Mouse (Mus musculus) spleen, adult 18-20 months (tissue): ENCODE results near the gene Tfap2e.

Source experiments
- DNase-seq, 2 experiments: peaks; one replicate each; pipeline ENCODE4 v3.0.0; 2022; ENCODE audit warnings: mixed read lengths in 2 of 2

Gene Tfap2e

DNA sequence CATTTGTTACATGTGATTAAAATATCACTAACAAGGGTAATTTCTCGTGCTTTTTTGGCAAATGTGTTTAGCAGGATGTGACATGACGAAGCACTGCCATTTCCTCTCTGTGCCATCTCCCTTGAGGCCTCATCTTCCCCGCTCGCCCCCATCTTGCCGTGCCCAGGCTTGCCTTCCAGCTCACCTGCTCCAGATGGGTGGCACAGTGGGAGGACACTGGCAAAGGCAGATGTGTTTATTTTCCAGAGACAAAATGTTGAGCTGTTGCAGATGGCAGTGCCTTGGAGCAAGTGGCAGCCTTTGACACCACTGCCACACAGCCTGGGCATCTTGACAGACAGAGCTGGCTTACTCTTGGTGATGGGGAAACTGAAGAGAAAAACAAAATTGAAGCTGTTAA lies 43.0 kb downstream of the Tfap2e start:
- no peak for DNase-seq

DNA sequence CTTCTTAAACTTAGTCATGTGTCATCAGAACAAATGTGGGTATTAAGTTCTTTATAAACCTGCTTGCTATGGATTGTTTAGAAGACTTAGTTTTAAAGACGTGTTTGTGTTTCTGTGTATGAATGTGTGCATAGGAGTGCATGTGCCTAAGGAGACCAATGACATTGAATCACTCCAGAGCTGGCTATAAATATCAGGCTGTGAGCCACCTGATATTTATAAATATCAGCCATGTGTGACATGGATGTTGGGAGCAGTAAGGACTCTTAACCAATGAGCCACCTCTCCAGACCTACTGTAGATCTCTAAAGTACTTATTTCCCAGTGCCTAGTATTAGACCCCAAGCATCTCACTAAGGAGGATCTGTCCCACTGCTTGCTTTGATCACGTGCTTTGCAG lies 46.6 kb downstream of the Tfap2e start:
- DNase-seq: no peak

DNA sequence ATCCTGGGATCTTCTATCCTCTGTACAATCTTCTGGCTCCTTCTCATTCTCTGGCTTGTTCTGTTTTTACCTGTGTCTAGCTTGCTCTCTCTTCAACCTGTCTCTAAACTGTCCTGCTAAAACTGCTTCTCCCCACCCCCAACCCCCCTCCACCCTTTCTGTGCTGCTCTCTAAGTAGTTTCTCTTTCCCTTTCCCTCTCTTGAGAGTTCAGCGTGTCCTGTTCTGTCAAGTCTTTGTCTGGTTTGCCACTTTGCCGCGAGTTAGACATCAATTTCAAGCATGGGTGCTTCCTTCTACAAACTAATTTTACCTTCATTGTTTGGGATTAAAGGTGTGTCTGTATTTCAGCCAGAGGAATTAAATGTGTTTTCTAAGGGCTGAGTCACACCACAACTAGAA lies 53.0 kb downstream of the Tfap2e start:
- DNase-seq: no peak

DNA sequence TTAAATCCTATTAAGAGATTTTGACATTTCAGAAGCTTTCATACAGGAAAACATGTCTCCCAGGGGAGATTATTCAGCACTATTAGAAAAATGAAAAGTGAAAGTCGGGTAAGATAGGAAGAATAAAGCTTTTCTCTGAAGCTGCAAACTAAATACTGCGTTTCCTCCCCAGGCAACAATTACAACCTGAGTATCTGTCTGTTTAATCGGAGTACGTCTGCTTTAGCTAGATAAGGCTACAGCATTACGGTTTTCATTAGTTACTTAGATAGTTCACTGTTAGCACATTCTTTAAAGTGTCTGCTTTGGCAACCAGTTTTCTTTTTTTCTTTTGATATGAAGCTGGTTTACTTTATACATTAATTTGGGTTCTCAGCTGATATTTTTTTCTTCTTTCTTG lies 53.7 kb downstream of the Tfap2e start:
- DNase-seq: no peak

DNA sequence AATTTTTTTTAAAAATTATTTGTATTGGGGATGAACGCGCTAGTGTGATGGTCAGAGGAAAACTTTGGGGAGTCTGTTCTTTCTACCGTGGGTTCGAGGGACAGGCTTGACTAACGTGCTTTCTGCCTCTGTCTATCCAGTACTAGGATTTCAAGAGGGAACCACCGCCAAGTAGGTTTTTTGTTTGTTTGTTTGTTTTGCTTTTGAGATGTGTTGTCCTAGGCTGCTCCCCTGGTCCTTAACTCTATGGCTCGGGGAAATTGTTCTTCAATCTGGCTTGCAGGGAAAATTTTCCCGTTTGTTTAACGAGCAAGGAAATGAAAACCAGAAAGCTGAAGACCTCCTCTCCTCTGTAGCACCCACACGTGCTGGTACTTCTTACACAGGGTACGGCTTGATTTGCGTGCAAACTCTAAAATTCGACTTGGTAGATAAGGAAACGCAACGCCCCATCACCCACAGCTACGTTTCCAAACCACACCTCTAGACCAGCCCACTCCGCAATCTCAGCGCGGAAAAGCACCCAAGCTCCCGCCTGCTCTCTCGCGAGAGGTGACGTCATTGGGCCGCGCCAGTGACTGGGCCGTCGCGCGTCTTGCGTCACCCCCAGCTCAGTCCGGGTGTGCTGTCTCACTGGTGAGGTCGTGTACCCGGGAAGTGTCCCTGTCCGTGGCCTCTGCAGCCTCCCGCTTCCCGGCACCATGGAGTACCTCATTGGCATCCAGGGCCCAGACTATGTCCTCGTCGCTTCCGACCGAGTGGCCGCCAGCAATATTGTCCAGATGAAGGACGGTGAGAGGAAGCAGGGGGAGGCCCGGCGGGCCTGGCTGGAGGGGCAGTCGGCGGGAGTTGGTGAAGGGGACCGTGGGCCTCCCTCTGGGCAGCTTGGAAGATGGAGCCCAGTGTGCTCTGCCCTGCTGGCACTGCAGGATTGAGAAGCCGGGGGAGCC lies 58.7 kb downstream of the Tfap2e start, which contains the start of gene Psmb2:
Gene Psmb2 (plus strand): TSS at position 577 of the 950 bp plus-strand sequence.
- peak; percentile 95 to 99 for DNase-seq

DNA sequence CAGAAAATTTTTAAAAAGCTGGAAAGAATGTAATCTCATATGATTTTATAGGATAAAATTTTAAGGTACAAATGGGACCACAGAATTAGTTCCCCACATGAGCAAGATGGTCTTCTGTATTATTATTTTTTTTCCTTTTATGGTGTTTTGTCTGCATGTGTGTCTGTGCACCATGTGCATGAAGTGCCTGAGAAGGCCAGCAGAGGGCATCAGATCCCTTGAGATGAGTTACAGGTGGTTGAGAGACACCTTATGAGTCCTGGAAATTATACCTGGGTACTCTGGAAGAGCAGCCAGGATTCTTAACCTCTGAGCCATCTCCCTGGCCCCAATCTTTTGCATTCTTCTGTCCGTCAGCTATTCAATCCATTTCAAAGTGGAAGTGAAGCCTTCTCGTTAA lies 69.0 kb downstream of the Tfap2e start:
- DNase-seq: no peak
